Mouse (Mus musculus) embryo, embryonic 11 days (tissue): ENCODE measurements around the gene Asic2.
A peak's percentile ranks its signal among the peaks of the same experiment; 100 is the strongest.

Source experiments
- DNase-seq: peaks from one replicate; pipeline ENCODE4 v3.0.0-alpha.2; 2015

Asic2 gene

DNA sequence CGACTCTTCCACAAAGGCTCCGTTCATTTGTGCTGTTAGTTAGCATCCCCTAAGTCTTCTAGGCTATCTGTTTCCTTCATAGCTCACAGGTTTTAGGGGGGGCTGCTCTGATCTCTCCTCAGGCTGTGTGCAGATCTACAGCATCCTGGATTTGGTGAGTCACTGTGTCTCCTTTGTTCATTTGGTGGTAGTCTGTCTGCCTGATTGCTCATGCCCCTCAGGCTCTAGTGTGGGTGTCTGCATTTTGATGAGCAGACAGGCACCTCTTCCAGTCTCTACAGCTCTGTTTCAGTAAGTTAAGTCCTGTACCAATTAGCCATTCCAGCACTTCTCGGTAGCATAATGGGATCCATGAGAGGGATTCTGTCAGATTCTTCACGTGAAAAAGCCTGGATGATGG lies 129.8 kb downstream of the Asic2 start:
- no peak for DNase-seq

DNA sequence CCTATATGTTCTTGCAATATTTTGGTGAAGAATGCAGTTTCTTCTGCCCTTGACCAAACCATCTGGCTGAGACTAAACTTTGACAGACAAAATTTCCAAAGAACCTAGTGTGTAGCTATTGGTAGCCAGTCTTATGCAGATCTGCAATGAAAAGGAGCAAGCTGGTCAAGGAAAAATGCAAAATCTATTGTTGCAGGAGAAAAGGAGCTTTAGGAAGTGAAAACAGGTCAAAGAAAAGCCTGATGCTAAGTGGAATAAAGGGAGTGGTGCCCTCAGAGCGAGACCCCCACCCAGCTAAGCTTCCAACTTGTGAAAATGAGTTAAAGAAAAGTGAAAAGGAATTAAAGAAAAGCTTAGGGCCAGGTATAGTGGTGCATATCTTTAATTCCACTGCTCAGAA lies 135.9 kb downstream of the Asic2 start:
- no peak for DNase-seq

DNA sequence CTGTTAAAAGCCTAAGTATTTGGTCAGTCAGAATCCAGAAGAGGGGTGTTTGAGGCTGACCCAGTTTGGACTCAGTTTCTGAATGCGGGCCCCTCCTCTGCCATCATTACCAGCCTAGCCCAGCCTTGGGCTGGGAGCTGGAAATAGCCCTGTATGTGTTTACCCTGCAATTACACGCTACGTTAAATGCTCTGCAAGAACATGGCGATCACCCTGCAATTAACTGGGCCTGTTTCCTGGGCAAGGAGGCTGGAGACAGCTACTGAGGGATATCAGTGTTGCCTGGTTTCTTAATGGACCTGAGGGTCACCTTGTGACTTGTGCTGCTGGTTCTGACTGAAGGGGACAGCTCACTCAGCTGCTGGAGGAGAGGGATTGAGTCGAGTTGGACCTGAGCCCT lies 151.7 kb downstream of the Asic2 start:
- DNase-seq, result no peak

DNA sequence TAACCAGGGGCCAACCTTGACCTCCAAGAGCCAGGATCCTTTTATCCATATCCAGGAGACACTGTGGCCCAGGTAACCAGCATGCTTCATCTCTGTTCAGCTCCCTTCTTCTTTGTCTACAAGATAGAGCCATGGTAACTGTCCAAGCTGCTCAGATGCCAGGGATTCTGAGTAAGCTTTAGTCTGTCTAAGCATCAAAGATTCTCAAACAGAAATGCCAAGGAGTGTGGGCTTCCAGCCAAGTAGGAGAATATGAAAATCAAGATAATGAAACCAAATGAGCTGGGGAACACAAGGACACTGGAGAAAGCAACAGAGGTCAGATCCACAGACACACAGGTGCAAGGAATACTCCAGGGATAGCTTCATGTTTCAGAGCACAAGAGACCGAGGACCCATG lies 153.4 kb downstream of the Asic2 start:
- no peak for DNase-seq

DNA sequence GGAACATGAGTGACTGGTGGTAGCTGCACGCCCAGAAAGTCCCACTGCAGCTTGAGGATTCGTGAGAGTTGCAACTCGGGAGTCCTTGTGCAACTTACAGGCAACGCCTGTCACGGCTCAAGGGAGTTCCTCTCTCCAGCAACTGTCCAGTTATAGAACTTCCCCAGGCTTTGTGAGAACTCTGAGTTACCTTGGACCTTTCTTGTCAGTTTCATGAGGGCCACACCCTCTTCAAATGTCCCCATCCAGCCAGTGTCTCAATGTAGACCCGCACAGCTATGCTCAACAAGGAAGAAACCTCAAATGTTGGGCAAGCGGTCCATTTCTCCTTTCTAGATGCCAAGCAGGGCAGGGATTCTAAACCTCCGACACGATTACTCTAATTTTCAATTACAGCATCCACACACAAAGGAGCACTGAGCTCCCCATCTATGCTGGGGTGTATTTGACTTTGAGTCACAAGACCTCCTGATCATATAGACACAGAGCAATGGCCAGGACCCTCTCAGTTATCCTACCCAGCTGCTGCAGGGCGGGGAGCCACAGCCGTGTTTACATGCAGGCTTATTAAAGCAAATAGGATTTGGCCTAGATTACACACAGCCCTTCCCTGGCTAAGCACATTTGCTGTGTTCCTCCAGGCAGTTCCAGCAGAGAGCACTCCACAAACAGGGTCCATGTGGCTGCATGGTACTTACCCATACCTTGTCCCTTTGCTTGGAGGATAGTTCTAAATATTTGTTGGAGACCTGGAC lies 161.2 kb downstream of the Asic2 start:
- DNase-seq, result no peak

DNA sequence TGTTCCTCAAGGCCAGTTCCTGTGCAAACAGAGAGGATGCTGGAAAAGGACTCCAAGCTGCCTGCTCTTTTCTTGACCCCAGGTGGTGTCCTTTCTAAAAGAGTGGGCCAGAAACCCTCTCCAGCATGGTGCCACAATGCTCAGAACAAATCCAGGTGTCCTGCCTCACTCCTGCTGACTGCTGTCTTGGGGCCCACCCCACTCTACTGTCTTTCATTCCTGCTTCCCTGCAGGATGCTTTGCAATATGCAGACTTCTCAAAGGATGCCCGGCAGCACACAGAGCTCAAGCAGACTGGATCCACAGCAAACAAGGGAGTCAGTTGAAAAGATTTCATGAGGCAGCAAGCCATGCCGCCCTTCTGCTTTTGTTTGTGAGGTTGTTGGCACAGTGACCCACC lies 164.7 kb downstream of the Asic2 start:
- DNase-seq, result no peak

DNA sequence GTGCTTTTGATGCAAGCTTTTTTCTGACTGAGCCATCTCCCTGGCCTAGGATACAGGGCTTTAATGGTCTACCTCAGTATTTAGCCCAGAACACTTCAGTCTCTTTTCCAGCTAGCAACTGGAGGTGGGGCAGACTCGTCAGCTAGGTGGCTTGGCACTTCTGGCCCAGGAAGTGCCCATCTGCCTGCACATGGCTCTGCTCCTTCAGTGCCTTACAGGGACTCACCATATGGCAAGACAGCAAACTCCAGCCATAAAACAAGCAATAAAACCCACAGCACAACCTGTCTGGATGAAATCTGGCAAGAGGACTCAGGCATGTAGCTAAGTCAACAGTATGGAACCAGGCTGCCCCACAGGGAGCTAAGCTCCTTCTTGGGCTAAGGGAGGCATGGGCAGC lies 165.6 kb downstream of the Asic2 start:
- DNase-seq, result no peak

DNA sequence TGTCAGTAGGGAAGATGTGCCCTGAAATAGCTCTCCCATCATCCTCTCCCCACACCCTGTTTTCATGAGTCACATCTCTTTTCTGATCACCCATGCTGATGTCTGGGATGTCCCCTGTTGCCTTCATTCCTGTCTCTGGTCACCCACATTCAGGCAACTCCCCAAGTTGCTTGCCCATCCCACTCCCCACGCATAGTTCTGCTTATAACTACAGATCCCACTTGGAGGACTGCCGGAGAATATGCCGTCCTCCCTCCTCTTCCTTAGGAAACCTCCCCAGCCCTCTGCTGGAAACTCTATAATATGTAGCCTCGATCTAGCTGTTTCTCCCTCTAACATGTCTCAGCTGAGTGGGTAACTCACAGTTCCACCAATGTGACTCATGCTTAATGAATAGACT lies 167.4 kb downstream of the Asic2 start:
- no peak for DNase-seq

DNA sequence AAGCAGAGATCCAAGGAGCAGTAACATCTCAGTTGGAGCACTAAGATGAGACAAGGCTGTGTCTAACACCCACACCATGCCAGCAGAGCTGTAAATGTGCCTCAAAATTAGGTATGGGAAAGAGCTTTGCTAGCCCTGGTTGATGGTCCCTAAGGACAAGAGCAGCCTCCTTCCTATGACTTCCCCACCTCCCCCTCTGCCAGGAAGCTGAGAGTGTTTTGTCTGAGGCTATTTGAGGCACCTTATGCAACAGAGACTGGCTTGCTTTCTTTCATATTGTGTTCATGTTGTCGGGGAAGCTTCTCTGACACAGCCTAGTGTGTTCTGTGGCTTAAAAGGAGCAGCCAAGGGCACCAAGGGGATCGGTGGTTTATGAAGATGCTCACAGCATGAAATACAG lies 174.7 kb downstream of the Asic2 start:
- DNase-seq, result no peak

DNA sequence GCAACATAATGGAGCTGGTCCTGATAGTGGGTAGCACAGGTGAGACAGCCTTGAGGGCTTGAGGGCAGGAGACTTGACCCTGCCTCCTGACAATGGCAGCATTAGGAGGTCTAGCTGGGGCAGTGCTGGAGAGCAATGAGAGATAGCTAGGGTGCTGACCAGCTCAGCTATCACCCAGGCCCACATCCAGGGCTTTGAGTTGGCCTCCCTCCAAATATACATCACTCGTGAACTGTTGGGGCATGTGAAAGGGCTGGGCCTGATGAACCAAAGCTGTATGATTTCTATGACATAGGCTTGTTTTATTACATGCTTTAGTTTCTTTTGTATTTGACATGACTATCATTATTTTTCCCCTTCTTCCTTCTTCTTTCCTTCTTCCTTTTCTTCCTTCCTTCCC lies 176.7 kb downstream of the Asic2 start:
- no peak for DNase-seq

DNA sequence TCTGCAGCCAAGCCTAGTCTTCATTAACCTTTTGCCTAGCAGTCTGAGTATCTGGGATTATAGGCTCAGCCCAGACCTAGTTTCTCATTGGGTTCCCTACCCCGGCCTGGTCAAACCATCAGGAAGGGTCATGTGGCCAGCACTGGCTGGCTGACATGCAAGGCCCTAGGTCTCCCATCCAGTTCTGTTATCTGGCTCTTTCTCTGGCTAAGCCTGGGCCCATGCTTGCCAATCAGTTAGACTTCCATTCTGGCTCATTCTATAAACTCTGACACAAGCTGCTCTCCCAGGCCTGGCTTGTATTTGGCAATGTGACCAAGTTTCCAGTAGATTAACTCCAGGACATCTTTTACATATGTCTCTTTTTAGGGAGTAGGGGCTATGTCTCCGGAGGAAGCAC lies 187.7 kb downstream of the Asic2 start:
- no peak for DNase-seq

DNA sequence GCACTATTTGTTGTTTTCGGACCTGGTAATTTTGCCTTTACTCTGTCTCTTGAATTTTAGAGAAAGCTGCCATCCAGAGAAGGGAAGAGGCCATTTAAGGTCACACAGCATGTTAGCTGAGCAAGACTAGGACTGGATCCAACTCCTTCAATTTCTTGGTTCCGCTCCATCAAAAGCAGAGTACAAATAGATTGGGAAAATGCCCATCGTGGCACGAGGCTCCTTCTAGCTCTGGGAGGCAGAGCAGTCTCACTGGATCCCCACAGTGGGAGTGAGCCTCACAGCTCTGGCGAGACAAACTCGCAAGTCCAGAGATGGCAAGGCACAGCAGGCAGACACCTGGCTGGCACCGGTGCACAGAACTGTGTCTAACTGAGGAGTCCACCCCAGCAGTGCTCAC lies 188.4 kb downstream of the Asic2 start:
- DNase-seq, result no peak

DNA sequence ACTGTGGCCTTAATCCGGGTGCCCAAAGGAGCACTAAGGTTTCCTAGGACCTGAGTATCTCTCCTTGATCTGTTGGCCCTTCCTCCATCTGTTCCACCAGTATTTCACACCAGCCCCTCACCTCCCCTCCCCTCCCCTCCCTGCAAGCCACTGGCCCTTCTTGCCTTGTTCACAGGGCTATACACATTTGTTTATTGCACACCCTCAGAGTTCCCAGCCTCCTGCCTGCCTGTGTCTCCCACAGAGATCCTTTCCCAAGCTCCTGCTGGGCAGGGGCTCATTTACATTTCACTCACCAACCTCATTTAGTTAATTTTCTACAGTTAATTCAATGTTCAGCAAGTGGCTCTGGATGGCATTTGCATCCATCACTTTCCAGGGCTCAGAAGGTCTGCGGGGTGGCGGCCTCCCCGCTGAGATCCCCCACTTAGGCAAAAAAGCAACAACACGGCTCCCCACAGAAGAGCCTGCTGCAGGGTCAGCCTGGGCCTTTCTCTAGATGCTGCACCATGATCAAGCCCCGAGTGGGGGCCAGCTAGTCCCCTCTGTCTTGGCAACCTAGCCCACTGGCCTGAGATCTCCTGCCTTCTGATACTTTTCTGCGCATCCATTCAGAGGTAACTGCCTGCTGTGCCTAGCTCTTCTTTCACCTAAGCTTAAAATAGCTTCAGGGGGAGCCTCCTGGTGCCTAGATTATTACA lies 196.9 kb downstream of the Asic2 start:
- DNase-seq, result no peak

DNA sequence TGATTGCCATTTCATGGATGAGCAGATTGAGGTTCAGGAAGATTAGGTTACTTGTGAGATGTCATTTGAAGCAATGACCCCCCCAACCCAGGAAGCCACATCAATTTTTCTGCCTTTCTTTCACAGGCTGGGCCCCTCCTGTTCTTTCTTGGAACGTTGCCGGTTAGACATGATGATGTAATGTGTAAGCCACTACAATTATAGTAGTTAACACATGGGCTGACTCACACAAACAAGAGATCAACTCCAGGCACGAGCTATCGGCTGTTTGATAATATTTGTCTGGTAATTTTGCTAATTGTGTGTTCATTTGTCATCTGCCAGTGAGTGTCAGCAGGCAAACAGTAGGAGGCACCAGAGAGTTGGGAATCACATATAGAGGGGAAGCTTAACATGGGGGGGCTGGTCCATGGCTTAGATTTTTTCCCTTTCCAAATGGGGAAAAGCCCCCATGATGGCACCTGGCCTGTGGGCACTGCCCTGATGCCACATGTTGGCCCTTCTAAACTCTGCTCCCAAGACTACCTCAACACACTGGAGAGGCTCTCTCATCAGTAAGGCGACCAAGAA lies 198.5 kb downstream of the Asic2 start:
- DNase-seq, result no peak

DNA sequence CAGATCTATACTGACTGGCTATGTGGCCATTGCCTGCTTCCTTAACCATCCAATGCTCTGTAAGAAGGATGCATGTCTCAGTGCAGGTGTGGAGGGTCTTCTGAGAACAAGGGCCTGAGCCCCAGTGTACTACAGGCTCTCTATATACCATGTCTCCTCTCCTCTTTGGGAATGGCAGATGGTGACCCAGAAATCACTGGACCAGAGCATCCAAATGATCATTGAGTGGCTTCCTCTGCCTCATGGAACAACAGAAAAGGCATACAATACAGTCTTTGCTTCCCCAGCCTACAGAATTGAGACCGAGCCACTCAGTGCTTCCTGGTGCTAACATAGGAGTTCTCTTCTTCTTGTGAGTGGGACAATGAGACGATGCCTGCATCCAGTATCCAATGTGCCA lies 200.0 kb downstream of the Asic2 start:
- no peak for DNase-seq

DNA sequence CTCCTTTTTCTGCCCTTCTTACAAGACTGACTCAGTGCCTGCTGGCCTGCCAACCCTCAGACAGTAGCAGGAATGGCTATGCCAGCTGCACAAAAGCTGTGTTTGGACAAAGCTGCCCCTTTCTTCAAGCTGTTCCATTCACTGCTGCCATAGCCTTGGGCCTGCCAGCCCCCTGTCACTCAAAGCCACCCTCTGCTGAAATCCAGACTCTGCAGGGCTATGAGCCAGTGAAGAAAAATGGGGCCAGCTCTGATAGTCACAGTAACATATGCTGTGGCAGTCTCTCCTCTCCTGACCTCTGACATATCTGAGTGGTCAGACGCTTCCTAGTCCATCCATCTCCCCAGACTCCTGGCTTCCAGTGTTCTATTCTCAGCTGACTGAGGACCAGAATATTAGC lies 200.5 kb downstream of the Asic2 start:
- DNase-seq, result no peak

DNA sequence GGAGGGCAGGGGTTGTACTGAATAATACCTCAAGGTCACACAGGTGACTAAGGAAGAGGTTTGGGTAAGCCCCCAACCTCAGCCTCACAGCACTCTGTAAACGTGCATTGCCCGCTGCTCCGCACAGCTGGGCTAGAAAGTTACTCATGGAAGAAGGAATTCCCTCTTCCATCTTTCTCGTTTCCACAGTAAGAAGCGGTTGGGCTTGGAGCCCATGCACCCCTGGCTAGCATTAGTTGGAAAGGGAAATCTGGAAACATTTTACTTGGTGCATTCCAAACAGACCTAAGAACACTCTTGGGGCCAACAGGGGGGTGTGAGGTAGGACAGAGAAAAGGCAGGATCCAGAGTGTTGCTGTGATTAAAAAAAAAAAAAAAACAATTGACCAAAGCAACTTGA lies 203.0 kb downstream of the Asic2 start:
- no peak for DNase-seq

DNA sequence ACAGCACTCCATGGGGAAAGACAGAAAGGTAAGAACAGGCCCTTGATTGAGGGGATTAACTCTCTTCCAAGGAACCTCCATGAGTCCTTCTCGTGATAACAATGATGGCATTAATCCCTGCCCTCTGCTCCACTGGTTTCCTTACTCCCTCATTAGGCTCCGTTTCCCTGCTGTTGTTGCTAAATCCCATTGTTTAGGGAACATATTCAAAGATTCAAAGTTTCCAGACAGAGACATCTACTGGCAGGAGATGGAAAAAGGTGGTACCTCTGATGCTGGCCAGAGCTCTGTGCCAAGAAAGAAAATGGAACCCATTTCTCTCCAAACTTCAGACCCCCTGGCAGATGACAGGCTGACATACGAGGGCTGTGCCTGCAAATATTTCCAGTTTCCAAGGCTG lies 203.5 kb downstream of the Asic2 start:
- no peak for DNase-seq

DNA sequence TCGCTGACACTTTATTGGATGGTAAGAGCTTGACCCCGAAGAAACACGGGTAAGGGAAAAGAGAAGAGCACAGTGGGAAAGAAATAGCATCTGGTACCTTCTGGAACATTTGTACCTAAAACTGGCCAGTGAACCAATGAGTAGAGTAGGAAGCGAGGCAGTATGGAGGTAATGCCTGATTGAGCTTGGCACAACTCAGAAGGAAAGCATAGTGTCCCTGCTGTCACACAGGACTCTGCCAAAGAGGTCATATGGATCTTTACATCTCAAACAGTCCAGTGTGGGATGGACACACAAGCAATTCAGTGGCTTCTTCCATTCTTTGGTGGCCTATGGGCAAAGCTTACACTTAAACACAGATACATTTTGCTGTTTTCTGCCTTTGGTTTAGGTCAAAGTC lies 211.0 kb downstream of the Asic2 start:
- DNase-seq, result no peak

DNA sequence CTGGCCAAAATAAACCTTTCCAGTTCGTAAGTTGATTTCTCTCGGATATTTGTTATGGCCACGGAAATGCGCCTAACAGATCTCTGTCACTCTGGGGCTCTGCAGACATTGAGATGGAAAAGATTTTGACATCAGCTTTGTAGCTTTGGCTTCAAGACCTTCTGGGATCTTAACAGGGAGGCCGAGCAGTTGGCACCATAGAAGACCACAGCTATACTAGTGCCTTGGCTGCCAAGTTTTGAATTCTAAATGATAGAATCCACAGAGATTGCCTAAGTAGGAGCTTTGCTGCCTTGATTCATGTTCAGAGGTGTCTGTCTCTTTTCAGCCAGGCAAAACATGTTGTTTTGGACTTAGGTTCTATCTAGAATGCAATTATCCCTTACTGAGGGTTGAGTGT lies 217.4 kb downstream of the Asic2 start:
- DNase-seq, result no peak

DNA sequence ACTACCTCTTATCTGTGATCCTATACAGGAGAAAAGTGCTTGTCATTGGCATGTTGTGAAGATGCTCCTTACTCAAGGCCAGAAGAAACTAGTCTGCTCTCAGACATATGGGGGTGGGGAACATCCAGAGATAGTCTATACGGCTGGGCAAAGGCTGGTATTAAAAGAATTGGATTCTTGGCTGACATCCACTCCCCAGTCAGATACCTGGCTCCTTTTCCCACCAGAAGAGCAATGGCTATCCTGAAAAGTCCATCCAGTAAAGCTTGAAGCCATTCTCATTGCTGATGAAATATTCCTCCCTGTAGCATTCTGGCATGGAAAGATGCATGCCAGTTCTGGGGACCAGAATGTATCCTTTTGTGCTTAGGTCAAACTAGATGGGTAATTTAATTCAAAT lies 218.2 kb downstream of the Asic2 start:
- DNase-seq, result no peak

DNA sequence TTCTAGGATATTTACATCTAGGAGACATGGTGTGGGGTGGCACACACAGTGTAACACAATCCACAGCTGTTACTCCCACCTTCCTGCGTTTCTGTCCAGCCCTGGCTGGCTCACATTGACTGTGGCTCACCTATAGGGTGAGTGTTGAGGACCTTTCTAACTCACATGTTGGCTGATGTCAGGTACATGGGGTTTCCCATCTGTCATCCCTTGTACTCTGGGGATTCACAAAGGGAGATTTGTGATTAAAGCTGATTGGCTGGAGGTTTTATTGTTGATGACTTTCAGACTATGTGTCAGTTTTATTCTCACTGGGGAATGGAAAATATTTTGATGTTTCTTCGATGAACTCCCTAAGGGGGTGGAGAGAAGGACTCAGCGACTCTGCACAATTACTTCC lies 229.3 kb downstream of the Asic2 start:
- DNase-seq, result no peak

DNA sequence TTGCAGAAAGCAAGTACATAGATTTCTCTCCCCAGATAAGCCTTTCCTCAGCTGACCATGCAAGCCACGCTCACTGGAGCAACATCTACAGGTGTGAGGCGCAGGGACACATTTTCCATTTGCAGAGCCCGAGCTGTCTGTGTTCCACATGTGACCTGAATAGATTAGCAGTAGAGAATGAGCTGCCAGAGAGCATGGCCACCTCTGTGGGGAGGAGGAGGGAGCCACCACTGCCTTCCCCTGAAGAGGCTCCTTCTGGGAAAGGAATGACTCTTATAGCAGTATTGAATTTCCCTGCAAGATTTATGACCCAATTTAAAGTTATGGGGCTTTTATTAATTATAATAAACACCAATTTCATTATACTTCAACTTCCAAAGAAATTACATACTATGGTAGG lies 230.5 kb downstream of the Asic2 start:
- no peak for DNase-seq

DNA sequence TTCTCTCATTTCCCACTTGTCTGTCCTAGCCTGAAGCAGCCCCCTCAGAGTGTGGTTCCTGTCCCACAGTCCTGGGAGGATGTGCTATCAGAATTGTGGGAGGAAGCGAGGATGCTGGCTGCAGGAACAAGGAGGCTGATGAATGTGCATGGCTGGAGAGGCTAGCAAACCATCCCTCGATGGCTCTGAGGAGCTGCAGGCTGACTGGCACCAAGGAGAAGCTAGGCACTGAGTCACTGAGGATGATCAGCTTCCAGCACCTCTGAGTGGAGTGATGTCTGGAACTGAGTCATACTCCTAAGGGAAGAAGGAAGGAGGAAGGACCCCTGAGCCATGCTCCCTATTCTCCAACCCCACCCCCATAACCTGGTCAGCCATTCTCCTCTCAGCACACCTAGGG lies 246.2 kb downstream of the Asic2 start:
- DNase-seq, result no peak

DNA sequence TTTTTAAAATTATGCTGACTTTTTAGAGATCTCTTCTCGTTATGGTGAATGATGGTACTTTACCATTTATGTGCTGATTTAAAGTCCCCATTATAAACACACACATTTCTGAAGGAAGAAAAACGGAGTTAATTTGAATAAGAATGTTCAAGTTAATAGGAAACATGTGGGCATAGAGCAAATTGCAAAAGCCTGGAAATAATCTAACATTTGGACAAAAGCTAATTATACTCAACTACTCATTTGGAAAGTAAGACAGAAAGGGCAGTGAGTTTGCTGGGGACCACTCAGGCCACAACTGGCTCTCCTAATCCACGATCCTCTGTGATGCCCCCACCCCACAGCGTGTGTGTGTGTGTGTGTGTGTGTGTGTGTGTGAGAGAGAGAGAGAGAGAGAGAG lies 253.5 kb downstream of the Asic2 start:
- DNase-seq, result peak; percentile 13
